In the genomic region with DNA sequence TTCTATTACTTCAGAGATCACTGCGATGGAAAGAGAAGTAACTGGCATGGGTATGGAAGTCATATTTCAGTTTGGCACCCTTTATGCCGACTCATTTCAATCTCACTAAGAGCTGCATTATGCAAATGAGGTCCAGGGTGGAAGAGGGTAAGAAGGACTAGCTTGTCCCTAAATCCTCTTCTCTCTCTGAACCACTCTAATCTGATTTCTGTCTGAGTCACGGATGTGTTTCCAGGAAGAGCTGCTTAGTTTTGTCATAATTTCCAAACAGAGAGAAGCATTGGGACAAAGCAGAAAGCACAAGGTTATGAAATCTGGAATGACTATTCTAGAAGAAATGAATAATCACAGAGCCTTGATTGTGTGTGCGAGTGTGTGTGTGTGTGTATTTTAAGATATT, we compare ENCODE assay signal across 16 mouse cellular contexts.
A peak's percentile ranks its signal among the peaks of the same experiment; 100 is the strongest.
DNase-seq lines count a peak whose midpoint lies in the region.
"Had no signal": no experiment of that assay in that cellular context is flagged by ENCODE, and none has a peak within 500 bp of the region (broad histone marks: within the 10 kb centered on the region; RNA-seq: fewer than 3 reads in every experiment).

No protein-coding gene starts in this region.

- DNase-seq in retina, adult 2 months (ENCODE audit: low read depth, low spot score), result peak; percentile 64
- no peak for DNase-seq in retina, embryonic 14.5 days (ENCODE audit: low spot score)
- peak; percentile 20 for DNase-seq in adipocyte (ENCODE audit: low spot score)
- peak; percentile 38 for DNase-seq in retina, postnatal 1 day
- DNase-seq in urinary bladder, postnatal 10 days (ENCODE audit: low spot score), result no peak
- DNase-seq in embryo, embryonic 10 days (ENCODE audit: low spot score), result no peak
- DNase-seq: adrenal gland, adult 2 months; adrenal gland, postnatal 14 days; cerebellum, adult 11-12 months; cerebellum, adult 8-10 months; cerebellum, postnatal 10 days; cerebellum, postnatal 36 days; forebrain, postnatal 0 days; gastrocnemius, postnatal 10 days; gastrocnemius, postnatal 36 days; heart, adult 2 months had no signal

Comparison
In these comparisons a context has a peak if more than half of its experiments do, and no peak if none do; other contexts are left out.
1. DNase-seq: peak in retina, adult 2 months (single experiment), adipocyte (single experiment) and retina, postnatal 1 day (single experiment); none in retina, embryonic 14.5 days (single experiment), urinary bladder, postnatal 10 days (single experiment) and embryo, embryonic 10 days (single experiment).